Mouse (Mus musculus): ENCODE results near the gene Cd44. TPM values are rescaled to one million over a fixed set of nuclear protein-coding genes. Genes with fewer than 3 reads are reported as not detected.

Gene Cd44
- total and polyA plus RNA-seq, 3 experiments, result 102 to 153 (median 112) TPM

GRCm38 (mm10) chr2:102820790-102821189, 80.7 kb downstream of the Cd44 start:
- no peaks in the 10 kb centered on the region for H3K27me3 ChIP-seq (replicated peaks)
- dilution Hi-C loops (cut with MboI; ENCODE audit: extremely low pct_ligation_motif_present, extremely low pct_unique_long_range_greater_than_20kb, low sequenced_read_pairs) (no loop called here), in situ Hi-C loops (cut with MboI; ENCODE audit: low pct_ligation_motif_present, low pct_unique_long_range_greater_than_20kb, low sequenced_read_pairs) (no loop called here)
- no peak overlapping the region for H3K27ac ChIP-seq (ENCODE audit: insufficient read depth, low read depth)
- H3K4me1 ChIP-seq (ENCODE audit: control insufficient read depth in 1 of 2, insufficient read depth in 2 of 2), result peaks cover 2 to 17% of the 10 kb centered on the region in 2 experiments; a peak in 2 of 4 replicates
- H3K9me3 ChIP-seq (replicated peaks; ENCODE audit: low read length), result no peaks in the 10 kb centered on the region
- no peak overlapping the region for H3K9ac ChIP-seq (ENCODE audit: insufficient read depth, low read depth)
- H3K4me2 ChIP-seq (ENCODE audit: insufficient read depth, low read depth, poor library complexity, severe bottlenecking), result no peak overlapping the region
- no peaks in the 10 kb centered on the region for H3K79me2 ChIP-seq (replicated peaks; ENCODE audit: control insufficient read depth, extremely low read depth, insufficient read depth, poor library complexity, severe bottlenecking)
- no peak overlapping the region for H3K4me3 ChIP-seq (replicated peaks in 1 of 3; ENCODE audit: low read depth in 2 of 3, low read length in 2 of 3, poor library complexity in 1 of 3)
- TF ChIP-seq MAFK (IDR thresholded peaks at IDR 0.05; ENCODE audit: insufficient replicate concordance, low read length) (no peak), POLR2A (IDR thresholded peaks at IDR 0.05; ENCODE audit: low read depth, low read length) (peak; percentile 13; the same call in 1 of the 2 replicates)
- no peak for DNase-seq (ENCODE audit: extremely low read depth)
- H3K36me3 ChIP-seq (replicated peaks in 1 of 2; ENCODE audit: control insufficient read depth in 1 of 2, insufficient read depth in 1 of 2, low read length in 1 of 2), result peaks cover 79 to 99% of the 10 kb centered on the region in 2 experiments

GRCm38 (mm10) chr2:102820225-102820711, 81.2 kb downstream of the Cd44 start:
- DNase-seq (ENCODE audit: extremely low read depth), result no peak
- H3K79me2 ChIP-seq (replicated peaks; ENCODE audit: control insufficient read depth, extremely low read depth, insufficient read depth, poor library complexity, severe bottlenecking), result no peaks in the 10 kb centered on the region
- H3K9ac ChIP-seq (ENCODE audit: insufficient read depth, low read depth), result no peak overlapping the region
- H3K4me1 ChIP-seq (ENCODE audit: control insufficient read depth in 1 of 2, insufficient read depth in 2 of 2), result peaks cover 2 to 22% of the 10 kb centered on the region in 2 experiments; a peak in 2 of 4 replicates
- H3K27me3 ChIP-seq (replicated peaks), result no peaks in the 10 kb centered on the region
- no peak overlapping the region for H3K4me3 ChIP-seq (replicated peaks in 1 of 3; ENCODE audit: low read depth in 2 of 3, low read length in 2 of 3, poor library complexity in 1 of 3)
- H3K4me2 ChIP-seq (ENCODE audit: insufficient read depth, low read depth, poor library complexity, severe bottlenecking), result no peak overlapping the region
- no peak overlapping the region for H3K27ac ChIP-seq (ENCODE audit: insufficient read depth, low read depth)
- TF ChIP-seq TCF12 (IDR thresholded peaks at IDR 0.05; ENCODE audit: low read depth, low read length) (no peak), USF1 (IDR thresholded peaks at IDR 0.05; ENCODE audit: low read depth, low read length) (no peak), USF2 (conservative IDR thresholded peaks at IDR 0.05; ENCODE audit: low read depth, low read length) (no peak), ZC3H11A (IDR thresholded peaks at IDR 0.05; ENCODE audit: low read depth, low read length) (no peak)
- in situ Hi-C loops (cut with MboI; ENCODE audit: low pct_ligation_motif_present, low pct_unique_long_range_greater_than_20kb, low sequenced_read_pairs) (no loop called here), dilution Hi-C loops (cut with MboI; ENCODE audit: extremely low pct_ligation_motif_present, extremely low pct_unique_long_range_greater_than_20kb, low sequenced_read_pairs) (no loop called here)
- no peaks in the 10 kb centered on the region for H3K9me3 ChIP-seq (replicated peaks; ENCODE audit: low read length)
- peaks cover 80 to 99% of the 10 kb centered on the region in 2 experiments for H3K36me3 ChIP-seq (replicated peaks in 1 of 2; ENCODE audit: control insufficient read depth in 1 of 2, insufficient read depth in 1 of 2, low read length in 1 of 2)

GRCm38 (mm10) chr2:102815289-102815809, 86.1 kb downstream of the Cd44 start:
- in situ Hi-C loops (cut with MboI; ENCODE audit: low pct_ligation_motif_present, low pct_unique_long_range_greater_than_20kb, low sequenced_read_pairs), result no loop called here
- H3K27me3 ChIP-seq (replicated peaks), result no peaks in the 10 kb centered on the region
- no peak overlapping the region for H3K4me3 ChIP-seq (replicated peaks in 1 of 3; ENCODE audit: low read depth in 2 of 3, low read length in 2 of 3, poor library complexity in 1 of 3)
- no peaks in the 10 kb centered on the region for H3K9me3 ChIP-seq (replicated peaks; ENCODE audit: low read length)
- H3K9ac ChIP-seq (ENCODE audit: insufficient read depth, low read depth), result no peak overlapping the region
- TF ChIP-seq ELF1 (IDR thresholded peaks at IDR 0.05; ENCODE audit: low read depth, low read length), result no peak
- TF ChIP-seq IRF4 (IDR thresholded peaks at IDR 0.05; ENCODE audit: low read depth, low read length), result no peak
- no peak for TF ChIP-seq MAFK (IDR thresholded peaks at IDR 0.05; ENCODE audit: insufficient replicate concordance, low read length)
- no peak for TF ChIP-seq MXI1 (IDR thresholded peaks at IDR 0.05; ENCODE audit: low read depth, low read length)
- no peak for TF ChIP-seq TBP (conservative IDR thresholded peaks at IDR 0.05; ENCODE audit: low read depth, low read length)
- TF ChIP-seq MYC (IDR thresholded peaks at IDR 0.05; ENCODE audit: low read depth, low read length), result no peak
- TF ChIP-seq NRF1 (IDR thresholded peaks at IDR 0.05; ENCODE audit: low read depth, low read length), result no peak
- TF ChIP-seq E2F4 (IDR thresholded peaks at IDR 0.05; ENCODE audit: insufficient replicate concordance, low read depth, low read length), result no peak
- no peak for DNase-seq (ENCODE audit: extremely low read depth)
- dilution Hi-C loops (cut with MboI; ENCODE audit: extremely low pct_ligation_motif_present, extremely low pct_unique_long_range_greater_than_20kb, low sequenced_read_pairs), result no loop called here
- peaks cover 78 to 97% of the 10 kb centered on the region in 2 experiments for H3K36me3 ChIP-seq (replicated peaks in 1 of 2; ENCODE audit: control insufficient read depth in 1 of 2, insufficient read depth in 1 of 2, low read length in 1 of 2)
- no peaks in the 10 kb centered on the region for H3K79me2 ChIP-seq (replicated peaks; ENCODE audit: control insufficient read depth, extremely low read depth, insufficient read depth, poor library complexity, severe bottlenecking)
- H3K4me2 ChIP-seq (ENCODE audit: insufficient read depth, low read depth, poor library complexity, severe bottlenecking), result no peak overlapping the region
- H3K27ac ChIP-seq (ENCODE audit: insufficient read depth, low read depth), result peak overlapping the region; percentile 24; the same call in 1 of the 2 replicates
- H3K4me1 ChIP-seq (ENCODE audit: control insufficient read depth in 1 of 2, insufficient read depth in 2 of 2), result peaks cover 2 to 48% of the 10 kb centered on the region in 2 experiments; a peak in 2 of 4 replicates

Data from CH12.LX (cell line).